Mouse (Mus musculus): ENCODE measurements around the gene Ist1. TPM values are rescaled to one million over a fixed set of nuclear protein-coding genes. Genes with fewer than 3 reads are reported as not detected.

The Ist1 gene
- total and polyA plus RNA-seq, 2 experiments = 26.1 to 31.9 TPM

GRCm38 (mm10) chr8:109706076-109706873, 13.2 kb upstream of the Ist1 start:
- H3K4me1 ChIP-seq (ENCODE audit: control insufficient read depth, insufficient read depth, low read length) = peaks cover 4% of the 10 kb centered on the region
- H3K27me3 ChIP-seq (ENCODE audit: control insufficient read depth, insufficient read depth, low read length) = no peaks in the 10 kb centered on the region
- no peak for DNase-seq (ENCODE audit: extremely low read depth, low read depth, low spot score)
- peak overlapping the region; percentile 96 for H3K9ac ChIP-seq (ENCODE audit: low read depth, low read length)
- TF ChIP-seq POLR2A (IDR thresholded peaks at IDR 0.05; ENCODE audit: extremely low read depth, insufficient read depth, low read length) (no peak), CTCF (IDR thresholded peaks at IDR 0.05; ENCODE audit: low read depth, low read length) (no peak)
- peaks cover 10% of the 10 kb centered on the region; the same call in 1 of the 2 replicates for H3K36me3 ChIP-seq (ENCODE audit: control insufficient read depth, insufficient read depth, low read length)
- peak overlapping the region; percentile 80 for H3K4me3 ChIP-seq (ENCODE audit: insufficient read depth, low read depth, low read length)
- no peak overlapping the region for H3K27ac ChIP-seq (replicated peaks; ENCODE audit: insufficient read depth, low read depth, low read length)
- no peaks in the 10 kb centered on the region for H3K79me2 ChIP-seq (ENCODE audit: control insufficient read depth, insufficient read depth, low read length)
- 7% methylated on average over 30 of the region's 30 CpGs for WGBS

GRCm38 (mm10) chr8:109705320-109706075, 12.4 kb upstream of the Ist1 start, which contains the start of gene Zfp821:
Zfp821 (plus strand) TSS chr8:109705546.
- H3K4me3 ChIP-seq (ENCODE audit: insufficient read depth, low read depth, low read length) = peak within 1 kb of the TSS; percentile 80
- peak; percentile 43 for DNase-seq (ENCODE audit: extremely low read depth, low read depth, low spot score)
- H3K27me3 ChIP-seq (ENCODE audit: control insufficient read depth, insufficient read depth, low read length) = no peaks in the 10 kb centered on the region
- TF ChIP-seq CTCF (IDR thresholded peaks at IDR 0.05; ENCODE audit: low read depth, low read length) (no peak), POLR2A (IDR thresholded peaks at IDR 0.05; ENCODE audit: extremely low read depth, insufficient read depth, low read length) (peak; percentile 25; the same call in 1 of the 2 replicates)
- H3K36me3 ChIP-seq (ENCODE audit: control insufficient read depth, insufficient read depth, low read length) = peaks cover 7% of the 10 kb centered on the region; the same call in 1 of the 2 replicates
- under 1% methylated on average over 83 of the region's 100 CpGs for WGBS
- peak within 1 kb of the TSS; percentile 96 for H3K9ac ChIP-seq (ENCODE audit: low read depth, low read length)
- H3K79me2 ChIP-seq (ENCODE audit: control insufficient read depth, insufficient read depth, low read length) = no peaks in the 10 kb centered on the region
- no peak within 1 kb of the TSS for H3K27ac ChIP-seq (replicated peaks; ENCODE audit: insufficient read depth, low read depth, low read length)
- H3K4me1 ChIP-seq (ENCODE audit: control insufficient read depth, insufficient read depth, low read length) = peaks cover 4% of the 10 kb centered on the region

- no peaks in the 10 kb centered on the region for H3K27me3 ChIP-seq (ENCODE audit: control insufficient read depth, insufficient read depth, low read length)
- peak overlapping the region; percentile 80 for H3K4me3 ChIP-seq (ENCODE audit: insufficient read depth, low read depth, low read length)
- no peak overlapping the region for H3K9ac ChIP-seq (ENCODE audit: low read depth, low read length)
- no peaks in the 10 kb centered on the region for H3K79me2 ChIP-seq (ENCODE audit: control insufficient read depth, insufficient read depth, low read length)
- no peak for TF ChIP-seq CTCF (IDR thresholded peaks at IDR 0.05; ENCODE audit: low read depth, low read length)
- no peak for TF ChIP-seq POLR2A (IDR thresholded peaks at IDR 0.05; ENCODE audit: extremely low read depth, insufficient read depth, low read length)
- no peak overlapping the region for H3K27ac ChIP-seq (replicated peaks; ENCODE audit: insufficient read depth, low read depth, low read length)
- 16% methylated on average over 24 of the region's 24 CpGs for WGBS
- no peak for DNase-seq (ENCODE audit: extremely low read depth, low read depth, low spot score)
- peaks cover 3% of the 10 kb centered on the region; the same call in 1 of the 2 replicates for H3K36me3 ChIP-seq (ENCODE audit: control insufficient read depth, insufficient read depth, low read length)
- peaks cover 4% of the 10 kb centered on the region for H3K4me1 ChIP-seq (ENCODE audit: control insufficient read depth, insufficient read depth, low read length)
These were observed 11.7 kb upstream of the Ist1 start for GRCm38 (mm10) chr8:109704565-109705319.

- Histone ChIP-seq H3K9ac (ENCODE audit: low read depth, low read length) (no peak overlapping the region), H3K27ac (replicated peaks; ENCODE audit: insufficient read depth, low read depth, low read length) (no peak overlapping the region), H3K4me1 (ENCODE audit: control insufficient read depth, insufficient read depth, low read length) (no peaks in the 10 kb centered on the region), H3K36me3 (ENCODE audit: control insufficient read depth, insufficient read depth, low read length) (no peaks in the 10 kb centered on the region), H3K4me3 (ENCODE audit: insufficient read depth, low read depth, low read length) (no peak overlapping the region), H3K27me3 (ENCODE audit: control insufficient read depth, insufficient read depth, low read length) (no peaks in the 10 kb centered on the region), H3K79me2 (ENCODE audit: control insufficient read depth, insufficient read depth, low read length) (no peaks in the 10 kb centered on the region)
- WGBS = 81% methylated on average over 3 of the region's 3 CpGs
- DNase-seq (ENCODE audit: extremely low read depth, low read depth, low spot score) = no peak
- TF ChIP-seq CTCF (IDR thresholded peaks at IDR 0.05; ENCODE audit: low read depth, low read length) (no peak), POLR2A (IDR thresholded peaks at IDR 0.05; ENCODE audit: extremely low read depth, insufficient read depth, low read length) (no peak)
These were observed 5.4 kb upstream of the Ist1 start for GRCm38 (mm10) chr8:109698477-109698876.

- Histone ChIP-seq H3K79me2 (ENCODE audit: control insufficient read depth, insufficient read depth, low read length) (peaks cover 3% of the 10 kb centered on the region; the same call in 1 of the 2 replicates), H3K27ac (replicated peaks; ENCODE audit: insufficient read depth, low read depth, low read length) (no peak overlapping the region), H3K27me3 (ENCODE audit: control insufficient read depth, insufficient read depth, low read length) (no peaks in the 10 kb centered on the region), H3K4me1 (ENCODE audit: control insufficient read depth, insufficient read depth, low read length) (no peaks in the 10 kb centered on the region), H3K9ac (ENCODE audit: low read depth, low read length) (no peak overlapping the region), H3K36me3 (ENCODE audit: control insufficient read depth, insufficient read depth, low read length) (no peaks in the 10 kb centered on the region), H3K4me3 (ENCODE audit: insufficient read depth, low read depth, low read length) (no peak overlapping the region)
- no peak for DNase-seq (ENCODE audit: extremely low read depth, low read depth, low spot score)
- TF ChIP-seq POLR2A (IDR thresholded peaks at IDR 0.05; ENCODE audit: extremely low read depth, insufficient read depth, low read length) (no peak), CTCF (IDR thresholded peaks at IDR 0.05; ENCODE audit: low read depth, low read length) (no peak)
- WGBS = 87% methylated on average over 1 of the region's 1 CpGs
These were observed 4.7 kb upstream of the Ist1 start for GRCm38 (mm10) chr8:109697754-109698153.

All from liver, adult 2 months (tissue).